Mouse (Mus musculus) megakaryocyte, embryonic 14.5 days (primary cell): Measurements from ENCODE around the gene Josd2. TPM values are rescaled to one million over a fixed set of nuclear protein-coding genes. Genes with fewer than 3 reads are reported as not detected.
A peak's percentile ranks its signal among the peaks of the same experiment; 100 is the strongest.

ENCODE experiments used
- H3K27me3 ChIP-seq: replicated peaks from 2 replicates; pipeline ENCODE3; 2012; ENCODE audit warnings: inconsistent platforms
- H3K36me3 ChIP-seq: replicated peaks from 2 replicates; pipeline ENCODE3; 2012; ENCODE audit warnings: low read length, inconsistent platforms, mixed read lengths
- H3K4me1 ChIP-seq: 2 replicates; pipeline ENCODE4 v1.6.1; 2012; ENCODE audit warnings: inconsistent platforms
- H3K4me3 ChIP-seq: replicated peaks from 2 replicates; pipeline ENCODE3; 2012; ENCODE audit warnings: moderate library complexity, mild to moderate bottlenecking, inconsistent platforms
- H3K9me3 ChIP-seq: 2 replicates; pipeline ENCODE4 v1.6.1; 2012; ENCODE audit warnings: inconsistent platforms
- FLI1 ChIP-seq: IDR thresholded peaks from 2 replicates; pipeline ENCODE4 v1.6.1; 2012; ENCODE audit warnings: low read length, inconsistent platforms, mixed read lengths
- GATA1 ChIP-seq: IDR thresholded peaks from 3 replicates; pipeline ENCODE4 v1.6.1; 2012; ENCODE audit warnings: mixed read lengths, low read length, inconsistent platforms, borderline replicate concordance
- polyA plus RNA-seq: library from polyadenylated mRNA; stranded (reverse); fragments of >175 nt; gene quantifications from 2 replicates; pipeline ENCODE4 v1.2.3, GENCODE M21; 2012; ENCODE audit warnings: low replicate concordance; ENCODE audit not compliant: insufficient read depth

Gene Josd2
- polyA plus RNA-seq, 1 experiment: 191 TPM

GRCm38 (mm10) chr7:44436267-44436666 is 31.5 kb upstream of the Josd2 start:
- Histone ChIP-seq H3K4me1 (no peaks in the 10 kb centered on the region; the same call in 1 of the 2 replicates), H3K27me3 (peaks cover 87% of the 10 kb centered on the region), H3K9me3 (no peaks in the 10 kb centered on the region), H3K36me3 (no peaks in the 10 kb centered on the region), H3K4me3 (no peak overlapping the region)
- no peak for TF ChIP-seq GATA1

- Histone ChIP-seq H3K27me3 (peaks cover 87% of the 10 kb centered on the region), H3K36me3 (no peaks in the 10 kb centered on the region), H3K4me3 (no peak overlapping the region), H3K4me1 (peaks cover 6% of the 10 kb centered on the region), H3K9me3 (no peaks in the 10 kb centered on the region)
- TF ChIP-seq GATA1: no peak
- TF ChIP-seq FLI1: no peak
These were observed 30.6 kb upstream of the Josd2 start for GRCm38 (mm10) chr7:44437188-44437587.

- H3K4me1 ChIP-seq: peaks cover 11% of the 10 kb centered on the region
- H3K4me3 ChIP-seq: no peak overlapping the region
- H3K27me3 ChIP-seq: peaks cover 88% of the 10 kb centered on the region
- H3K36me3 ChIP-seq: no peaks in the 10 kb centered on the region
- no peaks in the 10 kb centered on the region for H3K9me3 ChIP-seq
- TF ChIP-seq FLI1 (no peak), GATA1 (no peak)
These were observed 29.8 kb upstream of the Josd2 start for GRCm38 (mm10) chr7:44437933-44438332.

- peaks cover 91% of the 10 kb centered on the region for H3K27me3 ChIP-seq
- TF ChIP-seq FLI1: no peak
- no peak for TF ChIP-seq GATA1
- H3K4me1 ChIP-seq: peaks cover 17% of the 10 kb centered on the region
- H3K36me3 ChIP-seq: no peaks in the 10 kb centered on the region
- no peaks in the 10 kb centered on the region for H3K9me3 ChIP-seq
- no peak overlapping the region for H3K4me3 ChIP-seq
These were observed 28.1 kb upstream of the Josd2 start for GRCm38 (mm10) chr7:44439696-44440095.

- peaks cover 91% of the 10 kb centered on the region for H3K27me3 ChIP-seq
These were observed 27.3 kb upstream of the Josd2 start for GRCm38 (mm10) chr7:44440479-44440878.

GRCm38 (mm10) chr7:44441180-44441579 is 26.6 kb upstream of the Josd2 start:
- TF ChIP-seq FLI1 (no peak), GATA1 (no peak)
- Histone ChIP-seq H3K9me3 (no peaks in the 10 kb centered on the region), H3K36me3 (no peaks in the 10 kb centered on the region), H3K4me3 (no peak overlapping the region), H3K4me1 (peaks cover 26% of the 10 kb centered on the region), H3K27me3 (peaks cover 91% of the 10 kb centered on the region)

More at GRCm38 (mm10) chr7:44440479-44440878, 27.3 kb upstream of the Josd2 start:
- no peak overlapping the region for H3K4me3 ChIP-seq
- H3K4me1 ChIP-seq: peaks cover 25% of the 10 kb centered on the region
- H3K9me3 ChIP-seq: no peaks in the 10 kb centered on the region
- no peak for TF ChIP-seq FLI1
- TF ChIP-seq GATA1: no peak
- H3K36me3 ChIP-seq: no peaks in the 10 kb centered on the region

- no peak for TF ChIP-seq FLI1
- no peak for TF ChIP-seq GATA1
- Histone ChIP-seq H3K27me3 (peaks cover 92% of the 10 kb centered on the region), H3K9me3 (no peaks in the 10 kb centered on the region), H3K4me1 (peaks cover 26% of the 10 kb centered on the region), H3K36me3 (no peaks in the 10 kb centered on the region), H3K4me3 (peak overlapping the region; percentile 28)
These were observed 26.1 kb upstream of the Josd2 start for GRCm38 (mm10) chr7:44441648-44442109.

- Histone ChIP-seq H3K27me3 (peaks cover 93% of the 10 kb centered on the region), H3K4me3 (no peak overlapping the region), H3K36me3 (no peaks in the 10 kb centered on the region), H3K9me3 (no peaks in the 10 kb centered on the region), H3K4me1 (peaks cover 26% of the 10 kb centered on the region)
- TF ChIP-seq FLI1 (no peak), GATA1 (no peak)
These were observed 25.4 kb upstream of the Josd2 start for GRCm38 (mm10) chr7:44442407-44442821.

- Histone ChIP-seq H3K9me3 (no peaks in the 10 kb centered on the region), H3K36me3 (no peaks in the 10 kb centered on the region), H3K4me3 (no peak overlapping the region), H3K4me1 (peaks cover 26% of the 10 kb centered on the region), H3K27me3 (peaks cover 92% of the 10 kb centered on the region)
- TF ChIP-seq FLI1: no peak
- no peak for TF ChIP-seq GATA1
These were observed 24.3 kb upstream of the Josd2 start for GRCm38 (mm10) chr7:44443268-44444173.

- no peak overlapping the region for H3K4me3 ChIP-seq
- H3K27me3 ChIP-seq: peaks cover 94% of the 10 kb centered on the region
- no peak for TF ChIP-seq FLI1
- no peak for TF ChIP-seq GATA1
- H3K36me3 ChIP-seq: no peaks in the 10 kb centered on the region
- H3K4me1 ChIP-seq: peaks cover 26% of the 10 kb centered on the region
- H3K9me3 ChIP-seq: no peaks in the 10 kb centered on the region
These were observed 22.8 kb upstream of the Josd2 start for GRCm38 (mm10) chr7:44444886-44445527.
